Mouse (Mus musculus) forebrain, embryonic 16.5 days (tissue): ENCODE measurements around the gene Zxdc. TPM values are rescaled to one million over a fixed set of nuclear protein-coding genes. Genes with fewer than 3 reads are reported as not detected.

Source experiments
- ATAC-seq: fragments of 200-750 bp; cut with Nextera tagmentation; 2 replicates; pipeline ENCODE4 v1.8.0; 2017; ENCODE audit warnings: mild to moderate bottlenecking, moderate library complexity
- H3K27ac ChIP-seq: fragments of 300-500 bp; sonication (generic); 2 replicates; pipeline ENCODE4 v1.5.1; 2014; ENCODE audit warnings: low read length, control low read depth
- H3K27me3 ChIP-seq: fragments of 300-500 bp; sonication (generic); replicated peaks from 2 replicates; pipeline ENCODE4 v1.6.1; 2014; ENCODE audit warnings: low read length; ENCODE audit not compliant: control insufficient read depth, insufficient read depth
- H3K36me3 ChIP-seq: fragments of 300-500 bp; sonication (generic); 2 replicates; pipeline ENCODE4 v1.6.1; 2014; ENCODE audit not compliant: control insufficient read depth, insufficient read depth
- H3K4me1 ChIP-seq: fragments of 300-500 bp; sonication (generic); replicated peaks from 2 replicates; pipeline ENCODE4 v1.6.1; 2014; ENCODE audit warnings: low read length; ENCODE audit not compliant: control insufficient read depth, insufficient read depth
- H3K4me2 ChIP-seq: fragments of 300-500 bp; sonication (generic); 2 replicates; pipeline ENCODE4 v1.6.1; 2014; ENCODE audit warnings: mild to moderate bottlenecking, low read length, control low read depth
- H3K4me3 ChIP-seq: fragments of 300-500 bp; sonication (generic); replicated peaks from 2 replicates; pipeline ENCODE4 v1.5.1; 2014; ENCODE audit warnings: mild to moderate bottlenecking, low read length, control low read depth
- H3K9ac ChIP-seq: fragments of 300-500 bp; sonication (generic); replicated peaks from 2 replicates; pipeline ENCODE4 v1.6.1; 2014; ENCODE audit warnings: low read depth, low read length, control low read depth
- H3K9me3 ChIP-seq: fragments of 300-500 bp; sonication (generic); 2 replicates; pipeline ENCODE4 v1.6.1; 2016; ENCODE audit warnings: low read length; ENCODE audit not compliant: control insufficient read depth
- WGBS: fragments of 180-500 bp; shearing (Covaris S2); extraction: QIAGEN DNeasy Blood & Tissue Kit; methylation state at CpG from one replicate; pipeline ENCODE4 v1.1.7; 2014; 5-methylcytosine and 5-hydroxymethylcytosine counted together
- polyA plus RNA-seq: library from polyadenylated mRNA; unstranded; fragments of >200 nt; fragmentation: Nextera tagmentation; extraction: Ambion mirVana; gene quantifications from 2 replicates; pipeline ENCODE4 v1.2.1, GENCODE M21; 2015

Zxdc gene
- polyA plus RNA-seq, 1 experiment from 2014 or later = 10.4 TPM

DNA sequence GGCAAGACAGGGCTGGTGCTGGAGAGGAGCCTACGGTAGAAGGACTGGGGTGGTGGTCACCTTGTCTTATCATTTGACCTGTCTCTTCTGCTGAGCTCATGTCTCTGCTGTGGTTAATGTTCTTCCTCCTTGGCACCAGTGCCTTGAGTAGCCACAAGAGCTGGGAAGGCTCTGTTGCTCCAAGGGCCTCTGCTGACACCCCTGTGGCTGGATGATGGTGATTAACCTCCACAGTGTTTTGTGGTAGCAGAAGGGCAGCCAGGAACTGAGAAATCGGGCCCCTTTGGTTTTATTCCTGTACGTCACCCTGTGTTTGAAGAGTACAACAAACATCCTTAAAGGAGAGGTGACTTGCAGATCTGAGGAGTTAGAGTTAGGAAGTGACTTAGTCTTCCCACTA lies 35.0 kb upstream of the Zxdc start:
- Histone ChIP-seq H3K4me1 (peaks cover 3% of the 10 kb centered on the region), H3K4me2 (no peak overlapping the region), H3K27me3 (no peaks in the 10 kb centered on the region), H3K36me3 (no peaks in the 10 kb centered on the region), H3K9me3 (no peaks in the 10 kb centered on the region), H3K9ac (no peak overlapping the region), H3K4me3 (no peak overlapping the region), H3K27ac (no peak overlapping the region)
- 81% methylated on average over 3 of the region's 3 CpGs for WGBS
- ATAC-seq = no peak

DNA sequence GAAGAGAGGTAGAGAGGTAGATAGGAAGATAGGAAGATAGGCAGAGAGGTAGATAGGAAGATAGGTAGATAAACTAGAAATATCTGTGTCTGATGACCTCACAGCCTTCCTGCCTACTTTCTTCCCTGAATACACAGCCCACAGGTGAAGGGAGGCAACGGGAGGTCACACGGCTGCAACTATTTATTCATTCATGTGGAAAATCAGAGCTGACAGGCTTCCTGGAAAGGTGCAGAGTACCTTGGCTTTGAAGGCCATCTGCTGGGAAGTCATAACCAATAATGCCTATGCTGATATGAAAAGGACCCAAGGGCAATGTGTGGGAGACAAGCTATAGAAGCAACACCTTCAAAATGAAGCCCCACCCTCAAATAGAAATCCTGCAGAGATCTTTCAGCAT lies 26.9 kb upstream of the Zxdc start:
- WGBS = 74% methylated on average over 2 of the region's 2 CpGs
- H3K36me3 ChIP-seq = no peaks in the 10 kb centered on the region
- no peak for ATAC-seq
- no peak overlapping the region for H3K9ac ChIP-seq
- H3K4me2 ChIP-seq = no peak overlapping the region
- no peak overlapping the region for H3K27ac ChIP-seq
- H3K9me3 ChIP-seq = no peaks in the 10 kb centered on the region
- H3K27me3 ChIP-seq = no peaks in the 10 kb centered on the region
- H3K4me3 ChIP-seq = no peak overlapping the region
- no peaks in the 10 kb centered on the region for H3K4me1 ChIP-seq

- no peaks in the 10 kb centered on the region for H3K9me3 ChIP-seq
- H3K27me3 ChIP-seq = no peaks in the 10 kb centered on the region
- WGBS = 87% methylated on average over 4 of the region's 4 CpGs
- no peak overlapping the region for H3K4me3 ChIP-seq
- no peaks in the 10 kb centered on the region for H3K36me3 ChIP-seq
- no peak overlapping the region for H3K27ac ChIP-seq
- no peaks in the 10 kb centered on the region for H3K4me1 ChIP-seq
- H3K9ac ChIP-seq = no peak overlapping the region
- H3K4me2 ChIP-seq = no peak overlapping the region
- no peak for ATAC-seq
These were observed 22.1 kb upstream of the Zxdc start for GRCm38 (mm10) chr6:90347183-90347582.

GRCm38 (mm10) chr6:90348500-90348899 lies 20.8 kb upstream of the Zxdc start:
- Histone ChIP-seq H3K4me1 (no peaks in the 10 kb centered on the region), H3K9me3 (no peaks in the 10 kb centered on the region), H3K9ac (no peak overlapping the region), H3K4me3 (no peak overlapping the region), H3K36me3 (no peaks in the 10 kb centered on the region), H3K4me2 (no peak overlapping the region), H3K27me3 (no peaks in the 10 kb centered on the region), H3K27ac (no peak overlapping the region)
- WGBS = 81% methylated on average over 4 of the region's 4 CpGs
- no peak for ATAC-seq

GRCm38 (mm10) chr6:90350011-90350410 lies 19.3 kb upstream of the Zxdc start:
- no peaks in the 10 kb centered on the region for H3K9me3 ChIP-seq
- H3K4me2 ChIP-seq = no peak overlapping the region
- H3K27me3 ChIP-seq = no peaks in the 10 kb centered on the region
- H3K9ac ChIP-seq = no peak overlapping the region
- H3K36me3 ChIP-seq = no peaks in the 10 kb centered on the region
- no peak overlapping the region for H3K4me3 ChIP-seq
- 73% methylated on average over 2 of the region's 2 CpGs for WGBS
- ATAC-seq = no peak
- no peak overlapping the region for H3K27ac ChIP-seq
- H3K4me1 ChIP-seq = no peaks in the 10 kb centered on the region

DNA sequence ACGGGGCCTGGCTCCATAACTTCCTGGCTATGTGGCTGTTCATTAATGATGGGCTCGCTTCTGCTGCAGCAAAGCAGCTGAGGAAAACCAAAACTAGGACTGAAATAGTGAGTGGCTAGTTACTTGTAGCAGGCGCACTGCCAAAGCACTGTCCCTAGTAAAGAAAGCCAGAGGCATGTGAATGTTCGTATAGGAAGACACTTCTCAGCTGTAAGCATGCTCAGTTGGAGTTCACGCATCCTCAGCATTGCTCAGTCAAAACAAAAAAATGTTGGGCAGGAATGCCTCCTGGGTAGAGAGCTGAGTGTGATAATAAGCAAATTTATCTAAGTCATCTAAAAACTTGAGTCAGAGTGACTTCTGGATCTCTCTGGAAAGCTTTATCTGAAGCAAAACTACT lies 11.2 kb upstream of the Zxdc start:
- no peaks in the 10 kb centered on the region for H3K9me3 ChIP-seq
- 70% methylated on average over 5 of the region's 5 CpGs for WGBS
- no peak overlapping the region for H3K9ac ChIP-seq
- no peak overlapping the region for H3K4me2 ChIP-seq
- no peak overlapping the region for H3K27ac ChIP-seq
- ATAC-seq = no peak
- H3K36me3 ChIP-seq = no peaks in the 10 kb centered on the region
- H3K4me3 ChIP-seq = no peak overlapping the region
- H3K4me1 ChIP-seq = peaks cover 8% of the 10 kb centered on the region
- no peaks in the 10 kb centered on the region for H3K27me3 ChIP-seq

GRCm38 (mm10) chr6:90359445-90359844 lies 9.8 kb upstream of the Zxdc start:
- Histone ChIP-seq H3K9me3 (no peaks in the 10 kb centered on the region), H3K4me3 (no peak overlapping the region), H3K4me2 (no peak overlapping the region), H3K27ac (no peak overlapping the region), H3K9ac (no peak overlapping the region), H3K27me3 (no peaks in the 10 kb centered on the region), H3K4me1 (peaks cover 8% of the 10 kb centered on the region), H3K36me3 (no peaks in the 10 kb centered on the region)
- ATAC-seq = no peak
- WGBS = 49% methylated on average over 2 of the region's 2 CpGs

- no peak overlapping the region for H3K9ac ChIP-seq
- no peaks in the 10 kb centered on the region for H3K9me3 ChIP-seq
- peak; percentile 59 for ATAC-seq
- peaks cover 8% of the 10 kb centered on the region for H3K4me1 ChIP-seq
- WGBS = 32% methylated on average over 7 of the region's 7 CpGs
- no peak overlapping the region for H3K27ac ChIP-seq
- no peaks in the 10 kb centered on the region for H3K36me3 ChIP-seq
- H3K4me2 ChIP-seq = no peak overlapping the region
- H3K27me3 ChIP-seq = no peaks in the 10 kb centered on the region
- H3K4me3 ChIP-seq = no peak overlapping the region
These were observed 9.1 kb upstream of the Zxdc start for GRCm38 (mm10) chr6:90360024-90360781.

- peaks cover 8% of the 10 kb centered on the region for H3K4me1 ChIP-seq
- WGBS = 92% methylated on average over 6 of the region's 6 CpGs
- no peak for ATAC-seq
These were observed 8.2 kb upstream of the Zxdc start for GRCm38 (mm10) chr6:90360922-90361614.

More at GRCm38 (mm10) chr6:90360922-90361614, 8.2 kb upstream of the Zxdc start:
- Histone ChIP-seq H3K4me2 (no peak overlapping the region), H3K9ac (no peak overlapping the region), H3K27ac (no peak overlapping the region), H3K4me3 (no peak overlapping the region), H3K36me3 (no peaks in the 10 kb centered on the region), H3K9me3 (no peaks in the 10 kb centered on the region), H3K27me3 (no peaks in the 10 kb centered on the region)
